Mouse (Mus musculus): ENCODE results near the gene B4galt2. TPM values are rescaled to one million over a fixed set of nuclear protein-coding genes. Genes with fewer than 3 reads are reported as not detected.

B4galt2 gene
- 1 to 10 TPM; 4.7 to 5.2 TPM for total RNA-seq (2021)

GRCm38 (mm10) chr4:117882701-117883691 is at the start of gene B4galt2:
TSS of gene B4galt2 (minus strand) at chr4:117883487.
- intact Hi-C loops (cut with DNase I), result no loop called here
- DNase-seq, result peak; percentile 42 to 68

- intact Hi-C loops (cut with DNase I), result no loop called here
- peak in 1 of 2 experiments; percentile 22 for DNase-seq
Measured at GRCm38 (mm10) chr4:117929391-117929881, 46.1 kb upstream of the B4galt2 start, which contains the start of gene Artn. TSS of gene Artn (minus strand) at chr4:117929763.

- peak; percentile 61 for DNase-seq
- intact Hi-C loops (cut with DNase I), result loop anchor here (1.0 kb wide), 1 partner anchor 155 kb away; no protein-coding TSS in a partner anchor
Measured at GRCm38 (mm10) chr4:117928699-117929241, 45.5 kb upstream of the B4galt2 start.

- peak in 1 of 2 experiments; percentile 29 for DNase-seq
- intact Hi-C loops (cut with DNase I), result loop anchor here (1.0 kb wide), 1 partner anchor 155 kb away; no protein-coding TSS in a partner anchor
Measured at GRCm38 (mm10) chr4:117928234-117928633, 44.9 kb upstream of the B4galt2 start.

GRCm38 (mm10) chr4:117926545-117927482 is 43.5 kb upstream of the B4galt2 start:
- peak in 1 of 2 experiments; percentile 22 for DNase-seq
- intact Hi-C loops (cut with DNase I), result no loop called here

GRCm38 (mm10) chr4:117924916-117925315 is 41.6 kb upstream of the B4galt2 start:
- no peak for DNase-seq
- intact Hi-C loops (cut with DNase I), result no loop called here

- no peak for DNase-seq
- intact Hi-C loops (cut with DNase I), result no loop called here
Measured at GRCm38 (mm10) chr4:117923450-117923849, 40.2 kb upstream of the B4galt2 start.

- intact Hi-C loops (cut with DNase I), result no loop called here
- no peak for DNase-seq
Measured at GRCm38 (mm10) chr4:117921358-117921757, 38.1 kb upstream of the B4galt2 start.

GRCm38 (mm10) chr4:117918762-117919161 is 35.5 kb upstream of the B4galt2 start:
- intact Hi-C loops (cut with DNase I), result loop anchor here (5.0 kb wide), 1 partner anchor 81 kb away; no protein-coding TSS in a partner anchor
- no peak for DNase-seq

- DNase-seq, result no peak
- intact Hi-C loops (cut with DNase I), result loop anchor here (5.0 kb wide), 1 partner anchor 81 kb away; no protein-coding TSS in a partner anchor
Measured at GRCm38 (mm10) chr4:117918261-117918660, 35.0 kb upstream of the B4galt2 start.

- intact Hi-C loops (cut with DNase I), result loop anchor here (5.0 kb wide), 1 partner anchor 81 kb away; no protein-coding TSS in a partner anchor
- DNase-seq, result no peak
Measured at GRCm38 (mm10) chr4:117917847-117918246, 34.6 kb upstream of the B4galt2 start.

GRCm38 (mm10) chr4:117917402-117917801 is 34.1 kb upstream of the B4galt2 start:
- no peak for DNase-seq
- intact Hi-C loops (cut with DNase I), result loop anchor here (5.0 kb wide), 1 partner anchor 80 kb away; no protein-coding TSS in a partner anchor

- intact Hi-C loops (cut with DNase I), result loop anchor here (5.0 kb wide), 1 partner anchor 79 kb away; no protein-coding TSS in a partner anchor
- DNase-seq, result no peak
Measured at GRCm38 (mm10) chr4:117916386-117916785, 33.1 kb upstream of the B4galt2 start.

- intact Hi-C loops (cut with DNase I), result loop anchor here (1.0 to 5.0 kb wide), 2 partner anchors 23 to 78 kb away; partner anchors contain the start of gene Dph2
- no peak for DNase-seq
Measured at GRCm38 (mm10) chr4:117915489-117916105, 32.3 kb upstream of the B4galt2 start.

GRCm38 (mm10) chr4:117914591-117915442 is 31.5 kb upstream of the B4galt2 start, which contains the start of gene Ipo13:
TSS of gene Ipo13 (minus strand) at chr4:117914999.
- DNase-seq, result peak; percentile 94 to 98
- intact Hi-C loops (cut with DNase I), result loop anchor here (1.0 to 5.0 kb wide), 2 partner anchors 23 to 78 kb away; partner anchors contain the start of gene Dph2

GRCm38 (mm10) chr4:117914031-117914430 is 30.7 kb upstream of the B4galt2 start:
- DNase-seq, result no peak
- intact Hi-C loops (cut with DNase I), result no loop called here

GRCm38 (mm10) chr4:117913421-117913820 is 30.1 kb upstream of the B4galt2 start:
- DNase-seq, result peak in 1 of 2 experiments; percentile 31
- intact Hi-C loops (cut with DNase I), result no loop called here

GRCm38 (mm10) chr4:117912685-117913273 is 29.5 kb upstream of the B4galt2 start:
- intact Hi-C loops (cut with DNase I), result no loop called here
- no peak for DNase-seq
